Mouse (Mus musculus) frontal cortex, postnatal 36 days (tissue): Measurements from ENCODE around the gene Slc12a8.

Experiments
- DNase-seq, 2 experiments: peaks; one replicate each; pipeline ENCODE4 v3.0.0; 2022; ENCODE audit warnings: low spot score in 2 of 2

The Slc12a8 gene

DNA sequence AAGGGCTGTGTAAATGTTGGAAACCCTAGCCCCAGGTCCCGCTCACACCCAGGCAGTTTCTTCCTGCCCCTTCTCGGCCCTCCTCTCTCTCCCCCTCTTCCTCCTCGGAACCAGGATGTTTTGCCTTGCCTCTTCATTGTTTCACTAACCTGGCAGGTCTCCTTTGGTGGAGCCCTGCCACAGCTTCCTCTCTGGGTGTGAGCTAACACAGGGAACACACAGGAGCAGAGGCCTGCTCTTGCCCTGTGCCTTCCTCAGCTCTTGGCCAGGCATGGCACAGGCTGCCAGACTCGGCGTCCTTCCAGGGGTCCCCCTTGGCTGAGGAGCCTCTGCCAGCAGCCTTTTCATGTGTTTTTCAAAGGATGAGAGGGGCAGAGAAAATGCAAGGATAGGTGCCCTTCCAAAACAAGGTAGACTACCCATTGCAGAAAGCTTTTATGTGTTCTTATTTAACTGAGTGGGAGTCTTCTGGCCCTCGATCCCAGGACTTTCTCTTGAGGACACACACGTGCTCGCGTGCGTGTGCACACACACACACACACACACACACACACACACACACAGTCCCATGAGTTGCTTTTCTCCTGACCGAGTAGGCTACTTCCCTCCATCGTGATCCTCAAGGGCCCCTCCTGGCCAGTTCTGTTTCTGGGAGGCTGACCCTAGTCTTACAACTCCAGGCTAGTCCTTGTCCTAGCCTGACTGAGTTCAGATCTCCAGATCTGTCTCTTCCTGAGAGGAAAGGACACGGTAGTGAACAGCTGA, 179.9 kb downstream of the Slc12a8 start:
- no peak for DNase-seq

DNA sequence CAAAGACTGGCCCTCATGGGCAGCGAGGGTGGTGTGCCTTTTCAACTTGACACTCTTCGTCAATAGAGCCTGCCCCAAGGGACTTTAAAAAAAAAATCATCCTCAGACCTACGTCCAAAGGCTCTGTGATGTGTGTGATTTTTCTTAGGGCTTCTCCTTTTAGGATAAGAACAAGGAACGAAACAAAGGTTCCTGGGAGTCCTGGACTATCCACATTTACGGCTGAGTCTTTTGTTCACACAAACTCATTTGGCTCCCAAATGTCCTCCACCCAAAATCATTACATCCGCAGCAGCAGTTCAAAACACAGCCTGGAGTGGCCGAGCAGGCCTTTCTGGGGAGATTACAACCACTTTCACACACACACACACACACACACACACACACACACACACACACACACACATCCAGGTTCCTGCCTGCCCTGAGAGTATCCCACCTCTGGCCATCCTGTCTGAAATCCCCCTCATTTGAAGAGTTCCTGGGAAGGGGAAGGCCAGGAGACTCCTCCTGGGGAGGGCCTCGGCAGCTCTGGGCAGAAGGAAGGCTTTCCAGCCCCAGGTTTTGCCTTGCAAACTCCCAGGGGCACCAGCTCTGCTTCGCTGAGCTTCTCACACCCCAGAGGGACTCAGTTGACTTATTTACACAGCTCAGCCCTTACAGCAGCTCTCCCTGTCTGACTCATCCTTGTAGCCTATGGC, 180.6 kb downstream of the Slc12a8 start:
- no peak for DNase-seq

DNA sequence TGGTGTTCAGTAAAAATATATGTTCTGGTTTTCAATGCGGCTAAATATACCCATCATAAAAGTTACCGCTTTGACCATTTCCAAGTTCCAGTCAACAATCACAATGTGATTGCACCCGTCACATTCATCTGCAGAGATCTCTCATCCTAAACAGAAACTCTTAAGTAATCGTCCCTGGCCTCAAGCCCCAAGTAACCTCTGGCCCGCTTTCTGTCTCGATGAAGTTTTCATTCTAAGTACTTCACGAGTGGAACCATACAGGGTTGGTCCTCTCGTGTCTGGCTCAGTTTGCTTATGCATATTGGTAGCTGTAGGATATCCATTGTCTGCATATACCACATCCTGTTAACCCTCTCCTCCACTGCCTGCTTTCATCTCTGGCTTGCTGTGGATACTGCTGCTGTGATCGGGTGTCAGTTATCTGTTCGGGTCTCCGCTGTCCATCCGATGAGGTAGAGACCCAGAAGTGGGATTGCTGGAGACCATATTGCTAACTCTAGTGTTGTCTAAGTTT, 181.2 kb downstream of the Slc12a8 start:
- DNase-seq = no peak

DNA sequence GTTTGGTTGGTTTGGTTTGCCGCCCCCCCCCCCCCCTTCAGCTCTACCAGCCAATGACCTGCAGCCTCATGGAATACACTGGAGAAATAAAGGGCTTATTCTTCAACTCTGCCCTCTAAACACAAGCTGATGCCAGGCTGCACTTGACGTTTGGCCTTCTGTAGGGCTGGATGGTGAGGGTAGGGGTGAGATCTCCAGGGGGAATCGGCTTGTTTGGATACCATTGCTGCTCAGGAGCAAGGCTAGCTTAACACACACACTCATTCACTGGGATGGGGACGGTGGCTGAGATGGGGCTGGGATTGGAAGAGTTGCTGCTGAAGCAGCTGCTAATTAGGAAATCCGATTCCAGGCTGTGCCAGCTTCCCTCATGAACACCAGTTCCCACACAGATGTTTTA, 183.5 kb downstream of the Slc12a8 start:
- DNase-seq = no peak

DNA sequence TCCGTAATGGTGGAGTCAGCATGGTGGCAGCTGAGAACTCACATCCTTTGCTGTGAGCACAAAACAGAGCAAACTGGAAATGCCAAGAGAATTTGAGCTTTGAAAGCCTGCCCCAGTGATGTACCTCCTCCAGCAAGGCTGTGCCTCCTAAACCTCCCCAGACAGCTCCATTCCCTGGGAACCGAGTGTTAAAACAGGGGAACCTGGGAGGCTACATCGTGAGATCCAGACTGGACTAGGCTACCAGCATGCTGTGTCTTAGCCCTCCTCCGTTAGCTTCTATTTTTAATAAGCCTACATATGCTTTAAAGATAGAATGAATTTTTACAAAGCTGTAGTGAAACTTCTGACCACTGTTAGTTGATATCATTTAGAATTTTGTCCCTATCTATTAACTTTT, 184.7 kb downstream of the Slc12a8 start:
- no peak for DNase-seq

DNA sequence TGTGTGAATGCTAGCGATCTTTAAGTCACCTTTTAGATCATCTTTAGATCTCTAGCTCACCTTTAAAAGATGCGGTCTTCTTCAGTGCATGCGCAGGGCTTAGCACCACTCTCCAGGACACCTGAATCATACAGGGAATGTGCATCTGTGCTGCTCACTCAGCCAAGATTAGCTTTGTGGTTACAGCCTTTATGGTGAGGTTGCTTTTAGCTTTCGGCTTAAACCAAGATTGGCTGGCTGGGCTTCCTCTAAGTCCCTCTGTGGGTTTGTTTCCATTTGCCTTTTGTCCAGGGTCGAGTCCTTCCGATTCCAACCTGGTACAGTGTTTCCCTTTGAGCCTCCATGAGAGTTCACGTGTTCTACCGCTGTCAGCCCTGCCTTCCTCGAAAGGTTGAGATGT, 187.2 kb downstream of the Slc12a8 start:
- DNase-seq = no peak

DNA sequence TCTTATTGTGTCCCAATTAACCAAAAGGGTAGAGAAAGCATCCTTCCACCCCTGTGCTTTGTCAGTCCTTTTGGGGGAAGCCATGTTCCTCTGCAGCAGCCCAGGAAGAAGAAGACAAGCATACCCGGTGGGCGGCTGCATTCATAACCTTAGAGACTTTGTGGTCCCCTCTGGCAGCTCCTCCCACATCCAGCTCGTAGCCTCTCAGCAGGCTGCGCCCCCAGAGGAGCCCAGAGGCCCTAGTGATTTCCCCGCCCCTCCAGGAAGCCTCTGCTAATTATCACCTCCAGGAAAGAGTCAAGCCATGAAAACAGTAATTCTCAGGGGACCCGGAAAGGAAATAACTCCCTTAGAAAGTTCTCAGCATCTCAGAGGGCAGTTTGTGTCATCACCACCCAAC, 188.1 kb downstream of the Slc12a8 start:
- DNase-seq = no peak

DNA sequence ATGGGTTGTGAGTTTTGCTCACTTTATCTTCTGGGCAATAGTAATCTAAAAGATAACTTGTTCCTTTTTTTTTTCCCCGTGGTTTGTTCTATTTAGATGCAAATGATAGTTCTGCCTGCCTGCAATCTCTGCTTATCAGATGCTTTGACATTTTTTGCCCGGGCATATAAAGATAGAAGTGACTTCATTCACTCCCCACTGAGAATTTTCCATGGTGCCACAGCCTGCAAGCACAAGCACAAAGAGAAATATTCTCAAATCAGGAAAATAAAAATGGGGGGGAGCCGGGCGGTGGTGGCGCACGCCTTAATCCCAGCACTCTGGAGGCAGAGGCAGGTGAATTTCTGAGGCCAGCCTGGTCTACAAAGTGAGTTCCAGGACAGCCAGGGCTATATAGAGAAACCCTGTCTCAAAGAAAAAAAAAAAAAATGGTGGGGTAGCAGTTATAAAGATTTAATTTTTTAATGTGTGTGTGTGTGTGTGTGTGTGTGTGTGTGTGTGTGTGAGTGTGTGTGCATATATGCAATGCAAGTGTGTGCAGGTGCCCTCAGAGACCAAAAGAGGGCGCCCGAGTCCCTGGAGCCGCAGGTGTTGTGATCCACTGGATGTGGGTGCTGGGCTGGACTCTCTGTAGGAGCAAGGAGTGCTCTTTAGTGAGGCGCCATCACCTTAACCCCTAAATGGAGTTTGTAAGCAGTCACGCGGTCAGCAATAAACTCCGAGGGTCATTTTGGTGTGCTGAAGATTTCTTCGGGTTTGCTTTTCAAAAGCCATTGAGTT, 189.2 kb downstream of the Slc12a8 start:
- no peak for DNase-seq

DNA sequence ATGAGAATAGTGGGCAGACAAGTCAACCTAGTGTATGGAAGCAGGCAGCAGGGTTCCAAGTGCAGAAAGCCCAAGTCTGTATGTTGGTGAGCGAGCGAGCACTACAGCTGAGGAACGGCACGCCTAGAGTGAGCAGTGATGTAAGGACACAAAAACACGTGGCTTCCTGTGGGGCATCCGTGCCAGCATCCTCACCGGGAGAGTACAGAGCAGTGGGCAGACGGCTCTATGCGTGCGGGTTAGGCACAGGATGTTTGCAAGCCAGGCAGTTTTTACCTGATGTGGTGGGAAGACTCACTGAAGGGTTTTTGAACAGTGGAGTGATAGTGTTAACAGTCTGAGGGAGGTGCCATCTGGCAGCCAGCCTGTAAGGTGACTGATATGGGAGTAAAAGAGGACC, 190.9 kb downstream of the Slc12a8 start:
- DNase-seq = no peak

DNA sequence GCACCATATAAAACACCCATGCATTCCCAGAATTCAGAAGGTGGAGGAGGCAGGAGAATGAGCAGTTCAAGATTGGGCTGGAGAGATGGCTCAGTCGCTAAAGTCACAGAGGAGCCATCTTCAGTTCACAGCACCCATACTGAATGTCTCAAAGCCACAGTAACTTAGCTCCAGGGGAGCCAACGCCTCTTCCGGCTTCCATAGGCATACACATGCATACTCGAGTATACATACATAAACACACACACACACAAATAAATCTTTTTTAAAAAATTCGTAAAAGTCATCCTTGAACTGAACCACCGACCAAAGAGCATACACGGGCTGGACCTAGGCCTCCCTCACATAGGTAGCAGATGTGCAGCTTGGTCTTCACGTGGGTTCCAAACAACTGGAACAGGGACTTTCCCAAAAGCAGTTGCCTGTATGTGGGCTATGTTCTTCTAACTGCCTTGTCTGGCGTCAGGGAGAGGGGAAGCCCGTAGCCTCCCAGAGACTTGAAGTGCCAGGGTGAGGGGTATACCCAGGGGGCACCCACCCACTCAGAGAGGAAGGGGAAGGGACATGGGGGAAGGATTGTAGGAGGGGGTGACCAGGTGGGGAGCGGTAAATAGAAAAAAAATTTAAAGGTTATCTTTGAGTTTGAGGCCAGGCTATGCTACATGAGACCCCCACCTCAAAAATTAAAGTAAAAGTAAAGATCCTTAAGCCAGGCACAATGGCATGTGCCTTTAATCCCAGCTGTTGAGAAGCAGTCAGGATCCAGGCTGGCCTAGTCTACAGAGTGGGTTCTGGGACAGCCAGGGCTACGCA, 191.7 kb downstream of the Slc12a8 start:
- no peak for DNase-seq
